Mouse (Mus musculus): ENCODE data around the gene Cpvl. TPM values are rescaled to one million over a fixed set of nuclear protein-coding genes. Genes with fewer than 3 reads are reported as not detected.

The Cpvl gene
- polyA plus RNA-seq, 1 experiment from 2014 or later, result 0.10 TPM

GRCm38 (mm10) chr6:53879567-53879966 lies 98.9 kb downstream of the Cpvl start:
- Histone ChIP-seq H3K4me1 (replicated peaks; ENCODE audit: control insufficient read depth, insufficient read depth, low read length) (peaks cover 13% of the 10 kb centered on the region), H3K9ac (ENCODE audit: low read length) (no peak overlapping the region), H3K4me2 (ENCODE audit: low read depth, low read length) (no peak overlapping the region), H3K27ac (ENCODE audit: low read length) (peak overlapping the region; percentile 22; the same call in 1 of the 2 replicates), H3K27me3 (ENCODE audit: control insufficient read depth, insufficient read depth, low read depth, low read length) (no peaks in the 10 kb centered on the region), H3K9me3 (ENCODE audit: control insufficient read depth, low read length) (no peaks in the 10 kb centered on the region), H3K4me3 (ENCODE audit: low read length) (no peak overlapping the region), H3K36me3 (ENCODE audit: control insufficient read depth, insufficient read depth, low read length) (no peaks in the 10 kb centered on the region)
- ATAC-seq (ENCODE audit: low read depth), result no peak
- 76% methylated on average over 8 of the region's 8 CpGs for WGBS

- Histone ChIP-seq H3K36me3 (ENCODE audit: control insufficient read depth, insufficient read depth, low read length) (no peaks in the 10 kb centered on the region), H3K9ac (ENCODE audit: low read length) (no peak overlapping the region), H3K9me3 (ENCODE audit: control insufficient read depth, low read length) (no peaks in the 10 kb centered on the region), H3K4me3 (ENCODE audit: low read length) (no peak overlapping the region), H3K27ac (ENCODE audit: low read length) (no peak overlapping the region), H3K27me3 (ENCODE audit: control insufficient read depth, insufficient read depth, low read depth, low read length) (no peaks in the 10 kb centered on the region), H3K4me2 (ENCODE audit: low read depth, low read length) (no peak overlapping the region), H3K4me1 (replicated peaks; ENCODE audit: control insufficient read depth, insufficient read depth, low read length) (peaks cover 7% of the 10 kb centered on the region)
- WGBS, result 43% methylated on average over 9 of the region's 9 CpGs
- peak; percentile 83 for ATAC-seq (ENCODE audit: low read depth)
Observed at GRCm38 (mm10) chr6:53874881-53875429, 103.5 kb downstream of the Cpvl start.

GRCm38 (mm10) chr6:53871903-53872302 lies 106.6 kb downstream of the Cpvl start:
- H3K4me3 ChIP-seq (ENCODE audit: low read length), result no peak overlapping the region
- H3K36me3 ChIP-seq (ENCODE audit: control insufficient read depth, insufficient read depth, low read length), result no peaks in the 10 kb centered on the region
- H3K9ac ChIP-seq (ENCODE audit: low read length), result no peak overlapping the region
- no peaks in the 10 kb centered on the region for H3K9me3 ChIP-seq (ENCODE audit: control insufficient read depth, low read length)
- peaks cover 4% of the 10 kb centered on the region for H3K4me1 ChIP-seq (replicated peaks; ENCODE audit: control insufficient read depth, insufficient read depth, low read length)
- H3K4me2 ChIP-seq (ENCODE audit: low read depth, low read length), result no peak overlapping the region
- no peak for ATAC-seq (ENCODE audit: low read depth)
- WGBS, result 86% methylated on average over 6 of the region's 6 CpGs
- no peak overlapping the region for H3K27ac ChIP-seq (ENCODE audit: low read length)
- no peaks in the 10 kb centered on the region for H3K27me3 ChIP-seq (ENCODE audit: control insufficient read depth, insufficient read depth, low read depth, low read length)

DNA sequence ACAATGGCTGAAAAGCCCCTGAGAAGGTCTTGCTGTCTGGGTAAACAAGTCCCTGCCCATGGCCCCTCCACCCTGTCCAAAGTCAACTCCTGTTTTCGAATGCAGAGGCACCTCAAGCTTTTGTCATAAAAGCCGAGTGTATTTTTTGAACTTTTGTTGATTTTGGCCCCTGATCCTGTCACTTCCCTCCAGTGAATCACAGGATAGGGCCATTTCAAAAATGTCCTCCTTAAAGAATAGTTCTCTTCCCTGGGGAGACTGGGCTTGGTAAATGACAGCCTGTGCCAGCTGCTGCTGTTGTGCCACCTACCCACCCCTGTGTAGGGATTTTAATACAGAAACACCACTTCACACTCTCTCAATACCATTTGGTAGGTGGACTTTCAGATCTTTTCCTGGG lies 115.5 kb downstream of the Cpvl start:
- no peak for ATAC-seq (ENCODE audit: low read depth)
- H3K4me1 ChIP-seq (replicated peaks; ENCODE audit: control insufficient read depth, insufficient read depth, low read length), result peaks cover 2% of the 10 kb centered on the region; the same call in 1 of the 2 replicates
- WGBS, result 52% methylated on average over 2 of the region's 2 CpGs
- H3K9me3 ChIP-seq (ENCODE audit: control insufficient read depth, low read length), result no peaks in the 10 kb centered on the region
- H3K4me3 ChIP-seq (ENCODE audit: low read length), result no peak overlapping the region
- H3K36me3 ChIP-seq (ENCODE audit: control insufficient read depth, insufficient read depth, low read length), result no peaks in the 10 kb centered on the region
- H3K9ac ChIP-seq (ENCODE audit: low read length), result no peak overlapping the region
- no peak overlapping the region for H3K27ac ChIP-seq (ENCODE audit: low read length)
- H3K27me3 ChIP-seq (ENCODE audit: control insufficient read depth, insufficient read depth, low read depth, low read length), result no peaks in the 10 kb centered on the region
- H3K4me2 ChIP-seq (ENCODE audit: low read depth, low read length), result no peak overlapping the region

DNA sequence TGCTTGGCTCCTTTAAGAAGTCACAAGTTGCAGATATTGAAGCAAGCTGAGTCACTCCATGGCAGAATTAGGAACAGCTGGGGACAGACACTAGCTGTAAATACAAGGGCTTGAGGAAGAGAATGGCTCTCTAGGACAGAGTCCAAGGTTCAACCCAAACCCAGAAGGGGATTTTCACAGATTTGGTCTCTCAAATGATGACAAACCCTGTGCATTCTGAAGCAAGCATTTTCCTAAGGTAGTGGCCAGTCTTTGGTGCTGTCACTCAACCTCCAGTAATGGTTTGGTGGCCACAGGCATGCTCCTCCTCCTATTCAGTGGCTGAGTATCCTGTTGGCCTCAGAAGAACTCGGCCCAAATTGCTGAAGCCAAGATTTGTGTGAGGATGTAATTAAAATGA lies 119.4 kb downstream of the Cpvl start:
- WGBS, result 38% methylated on average over 1 of the region's 1 CpGs
- Histone ChIP-seq H3K36me3 (ENCODE audit: control insufficient read depth, insufficient read depth, low read length) (no peaks in the 10 kb centered on the region), H3K4me2 (ENCODE audit: low read depth, low read length) (no peak overlapping the region), H3K9ac (ENCODE audit: low read length) (no peak overlapping the region), H3K4me1 (replicated peaks; ENCODE audit: control insufficient read depth, insufficient read depth, low read length) (peaks cover 11% of the 10 kb centered on the region), H3K4me3 (ENCODE audit: low read length) (no peak overlapping the region), H3K27me3 (ENCODE audit: control insufficient read depth, insufficient read depth, low read depth, low read length) (no peaks in the 10 kb centered on the region), H3K27ac (ENCODE audit: low read length) (no peak overlapping the region), H3K9me3 (ENCODE audit: control insufficient read depth, low read length) (no peaks in the 10 kb centered on the region)
- no peak for ATAC-seq (ENCODE audit: low read depth)

GRCm38 (mm10) chr6:53857822-53858221 lies 120.6 kb downstream of the Cpvl start:
- H3K27ac ChIP-seq (ENCODE audit: low read length), result no peak overlapping the region
- 80% methylated on average over 7 of the region's 7 CpGs for WGBS

DNA sequence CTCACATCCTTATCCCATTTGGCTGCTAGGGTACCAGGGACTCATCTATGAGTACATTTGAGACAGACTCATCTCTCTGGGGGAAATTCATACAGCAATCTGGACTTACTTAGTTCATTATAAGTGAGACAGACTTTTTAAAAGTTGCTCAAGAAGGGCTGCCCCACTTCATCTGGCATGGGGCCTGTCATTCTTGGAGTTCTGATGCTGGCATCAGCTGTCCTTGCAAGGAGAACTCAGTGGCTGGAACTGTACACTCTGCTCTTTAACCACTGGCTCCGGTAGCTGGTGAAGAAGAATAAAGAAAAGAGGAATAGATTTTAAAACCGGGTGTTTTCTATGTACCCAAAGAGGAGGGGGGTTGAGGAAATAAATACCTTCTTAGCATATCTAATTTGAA lies 121.7 kb downstream of the Cpvl start:
- no peak overlapping the region for H3K4me3 ChIP-seq (ENCODE audit: low read length)
- no peak overlapping the region for H3K9ac ChIP-seq (ENCODE audit: low read length)
- peaks cover 15% of the 10 kb centered on the region for H3K4me1 ChIP-seq (replicated peaks; ENCODE audit: control insufficient read depth, insufficient read depth, low read length)
- no peaks in the 10 kb centered on the region for H3K36me3 ChIP-seq (ENCODE audit: control insufficient read depth, insufficient read depth, low read length)
- H3K9me3 ChIP-seq (ENCODE audit: control insufficient read depth, low read length), result no peaks in the 10 kb centered on the region
- no peak overlapping the region for H3K27ac ChIP-seq (ENCODE audit: low read length)
- 70% methylated on average over 2 of the region's 2 CpGs for WGBS
- H3K27me3 ChIP-seq (ENCODE audit: control insufficient read depth, insufficient read depth, low read depth, low read length), result no peaks in the 10 kb centered on the region
- ATAC-seq (ENCODE audit: low read depth), result no peak
- H3K4me2 ChIP-seq (ENCODE audit: low read depth, low read length), result no peak overlapping the region

More at GRCm38 (mm10) chr6:53857822-53858221, 120.6 kb downstream of the Cpvl start:
- Histone ChIP-seq H3K4me2 (ENCODE audit: low read depth, low read length) (no peak overlapping the region), H3K4me1 (replicated peaks; ENCODE audit: control insufficient read depth, insufficient read depth, low read length) (peaks cover 15% of the 10 kb centered on the region), H3K27me3 (ENCODE audit: control insufficient read depth, insufficient read depth, low read depth, low read length) (no peaks in the 10 kb centered on the region), H3K4me3 (ENCODE audit: low read length) (no peak overlapping the region), H3K9me3 (ENCODE audit: control insufficient read depth, low read length) (no peaks in the 10 kb centered on the region), H3K9ac (ENCODE audit: low read length) (no peak overlapping the region), H3K36me3 (ENCODE audit: control insufficient read depth, insufficient read depth, low read length) (no peaks in the 10 kb centered on the region)
- no peak for ATAC-seq (ENCODE audit: low read depth)

DNA sequence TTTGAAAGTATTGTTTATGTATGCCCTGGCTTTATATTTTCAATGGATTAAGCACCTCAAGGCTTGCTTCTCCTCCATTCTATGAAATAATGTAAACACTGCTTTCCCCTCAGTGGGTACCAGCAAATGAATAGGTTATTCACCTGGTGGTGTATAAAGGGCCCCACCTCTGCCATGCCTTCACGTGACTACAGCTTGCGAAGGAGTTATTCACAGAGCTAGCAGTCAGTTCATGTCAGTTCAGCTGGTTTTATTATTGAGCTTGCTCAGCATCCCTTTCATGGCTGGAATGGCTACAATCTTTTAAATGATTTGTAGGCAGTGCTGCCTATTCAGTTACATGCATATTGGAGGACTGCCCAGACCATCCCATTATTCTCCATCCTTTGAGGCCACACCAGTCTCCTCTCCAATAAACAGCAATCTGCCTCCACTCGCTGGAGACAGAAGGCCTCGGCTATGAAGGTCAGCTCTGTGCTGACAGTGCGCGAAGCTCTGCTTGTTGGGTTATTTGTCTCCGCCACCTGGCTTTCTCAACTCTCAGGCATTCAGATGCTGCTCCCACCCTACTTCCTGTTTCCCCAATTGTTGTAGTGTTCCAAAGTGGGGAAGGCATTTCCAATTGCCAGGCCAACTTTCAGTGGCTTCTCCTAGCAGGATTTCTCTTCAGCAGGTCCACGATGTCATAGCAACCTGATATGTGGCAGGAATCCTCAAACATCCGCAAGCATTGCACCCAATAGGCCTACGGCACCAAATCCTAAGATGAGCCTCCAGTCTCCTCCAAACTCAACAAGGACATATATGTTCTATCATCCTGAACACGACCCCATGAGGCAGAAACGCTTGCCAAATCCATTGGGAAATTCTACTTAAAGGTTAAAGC lies 123.3 kb downstream of the Cpvl start:
- Histone ChIP-seq H3K9me3 (ENCODE audit: control insufficient read depth, low read length) (no peaks in the 10 kb centered on the region), H3K4me1 (replicated peaks; ENCODE audit: control insufficient read depth, insufficient read depth, low read length) (peaks cover 15% of the 10 kb centered on the region), H3K27me3 (ENCODE audit: control insufficient read depth, insufficient read depth, low read depth, low read length) (no peaks in the 10 kb centered on the region), H3K9ac (ENCODE audit: low read length) (no peak overlapping the region), H3K4me2 (ENCODE audit: low read depth, low read length) (no peak overlapping the region), H3K36me3 (ENCODE audit: control insufficient read depth, insufficient read depth, low read length) (no peaks in the 10 kb centered on the region), H3K4me3 (ENCODE audit: low read length) (no peak overlapping the region), H3K27ac (ENCODE audit: low read length) (peak overlapping the region; percentile 51)
- ATAC-seq (ENCODE audit: low read depth), result peak; percentile 94
- WGBS, result 48% methylated on average over 12 of the region's 12 CpGs

- ATAC-seq (ENCODE audit: low read depth), result no peak
- H3K9me3 ChIP-seq (ENCODE audit: control insufficient read depth, low read length), result no peaks in the 10 kb centered on the region
- WGBS, result 49% methylated on average over 2 of the region's 2 CpGs
- no peak overlapping the region for H3K4me3 ChIP-seq (ENCODE audit: low read length)
- H3K4me2 ChIP-seq (ENCODE audit: low read depth, low read length), result no peak overlapping the region
- no peaks in the 10 kb centered on the region for H3K27me3 ChIP-seq (ENCODE audit: control insufficient read depth, insufficient read depth, low read depth, low read length)
- H3K27ac ChIP-seq (ENCODE audit: low read length), result no peak overlapping the region
- H3K9ac ChIP-seq (ENCODE audit: low read length), result no peak overlapping the region
- H3K36me3 ChIP-seq (ENCODE audit: control insufficient read depth, insufficient read depth, low read length), result no peaks in the 10 kb centered on the region
- peaks cover 15% of the 10 kb centered on the region for H3K4me1 ChIP-seq (replicated peaks; ENCODE audit: control insufficient read depth, insufficient read depth, low read length)
Observed at GRCm38 (mm10) chr6:53854226-53854625, 124.2 kb downstream of the Cpvl start.
